Mouse (Mus musculus): ENCODE data around the gene Rbsn. TPM values are rescaled to one million over a fixed set of nuclear protein-coding genes. Genes with fewer than 3 reads are reported as not detected.
A peak's percentile ranks its signal among the peaks of the same experiment; 100 is the strongest.

Rbsn gene
- polyA plus RNA-seq (2015; fragmentation: Nextera tagmentation; extraction: Ambion mirVana): 12.7 and 17.0 TPM in 2 replicates

- H3K9me3 ChIP-seq (ENCODE audit: control insufficient read depth, low read length): no peaks in the 10 kb centered on the region
- ATAC-seq (ENCODE audit: low FRiP score, low TSS enrichment) (peak; percentile 96), DNase-seq (ENCODE audit: low spot score) (peak; percentile 96)
- H3K27me3 ChIP-seq (ENCODE audit: control insufficient read depth, insufficient read depth, low read length): no peaks in the 10 kb centered on the region
- peak within 1 kb of the TSS; percentile 88 for H3K27ac ChIP-seq (replicated peaks)
- H3K4me1 ChIP-seq (replicated peaks; ENCODE audit: control insufficient read depth, insufficient read depth): no peaks in the 10 kb centered on the region
- peak within 1 kb of the TSS; percentile 94 for H3K9ac ChIP-seq (ENCODE audit: low read length)
- peak within 1 kb of the TSS; percentile 72 for H3K4me2 ChIP-seq (replicated peaks; ENCODE audit: low read depth)
- H3K4me3 ChIP-seq (ENCODE audit: low read depth, low read length): peak within 1 kb of the TSS; percentile 94
- TF ChIP-seq EP300 (optimal IDR thresholded peaks at IDR 0.05): no peak
- peak; percentile 44 for TF ChIP-seq CTCF (IDR thresholded peaks at IDR 0.05; ENCODE audit: low read depth)
- H3K36me3 ChIP-seq (ENCODE audit: control insufficient read depth, insufficient read depth, low read length): no peaks in the 10 kb centered on the region
- WGBS: 9% methylated on average over 35 of the region's 35 CpGs
Measured at GRCm38 (mm10) chr6:92214773-92215449, at the start of gene Rbsn. Gene Rbsn, minus strand, starts transcription at chr6:92214925.

- DNase-seq (ENCODE audit: low spot score): no peak
- TF ChIP-seq CTCF (IDR thresholded peaks at IDR 0.05; ENCODE audit: low read depth) (no peak), EP300 (optimal IDR thresholded peaks at IDR 0.05) (no peak)
- no peak for ATAC-seq (ENCODE audit: low FRiP score, low TSS enrichment)
Measured at GRCm38 (mm10) chr6:92261162-92261843, 46.6 kb upstream of the Rbsn start.

GRCm38 (mm10) chr6:92255346-92255745, 40.6 kb upstream of the Rbsn start:
- no peak for TF ChIP-seq EP300 (optimal IDR thresholded peaks at IDR 0.05)
- Histone ChIP-seq H3K27me3 (ENCODE audit: control insufficient read depth, insufficient read depth, low read length) (no peaks in the 10 kb centered on the region), H3K4me1 (replicated peaks; ENCODE audit: control insufficient read depth, insufficient read depth) (no peaks in the 10 kb centered on the region), H3K4me2 (replicated peaks; ENCODE audit: low read depth) (no peak overlapping the region), H3K4me3 (ENCODE audit: low read depth, low read length) (no peak overlapping the region), H3K9me3 (ENCODE audit: control insufficient read depth, low read length) (no peaks in the 10 kb centered on the region), H3K27ac (replicated peaks) (no peak overlapping the region), H3K9ac (ENCODE audit: low read length) (no peak overlapping the region), H3K36me3 (ENCODE audit: control insufficient read depth, insufficient read depth, low read length) (no peaks in the 10 kb centered on the region)
- no peak for ATAC-seq (ENCODE audit: low FRiP score, low TSS enrichment)
- DNase-seq (ENCODE audit: low spot score): no peak

More at GRCm38 (mm10) chr6:92261162-92261843, 46.6 kb upstream of the Rbsn start:
- H3K4me2 ChIP-seq (replicated peaks; ENCODE audit: low read depth): no peak overlapping the region
- H3K27me3 ChIP-seq (ENCODE audit: control insufficient read depth, insufficient read depth, low read length): no peaks in the 10 kb centered on the region
- H3K36me3 ChIP-seq (ENCODE audit: control insufficient read depth, insufficient read depth, low read length): no peaks in the 10 kb centered on the region
- H3K4me1 ChIP-seq (replicated peaks; ENCODE audit: control insufficient read depth, insufficient read depth): no peaks in the 10 kb centered on the region
- no peak overlapping the region for H3K27ac ChIP-seq (replicated peaks)
- WGBS: 63% methylated on average over 4 of the region's 4 CpGs
- H3K9me3 ChIP-seq (ENCODE audit: control insufficient read depth, low read length): no peaks in the 10 kb centered on the region
- H3K4me3 ChIP-seq (ENCODE audit: low read depth, low read length): no peak overlapping the region
- no peak overlapping the region for H3K9ac ChIP-seq (ENCODE audit: low read length)

- DNase-seq (ENCODE audit: low spot score) (no peak), ATAC-seq (ENCODE audit: low FRiP score, low TSS enrichment) (no peak)
- no peaks in the 10 kb centered on the region for H3K4me1 ChIP-seq (replicated peaks; ENCODE audit: control insufficient read depth, insufficient read depth)
- no peaks in the 10 kb centered on the region for H3K27me3 ChIP-seq (ENCODE audit: control insufficient read depth, insufficient read depth, low read length)
- no peak overlapping the region for H3K4me3 ChIP-seq (ENCODE audit: low read depth, low read length)
- H3K27ac ChIP-seq (replicated peaks): no peak overlapping the region
- no peak for TF ChIP-seq CTCF (IDR thresholded peaks at IDR 0.05; ENCODE audit: low read depth)
- TF ChIP-seq EP300 (optimal IDR thresholded peaks at IDR 0.05): no peak
- H3K9ac ChIP-seq (ENCODE audit: low read length): no peak overlapping the region
- WGBS: 59% methylated on average over 3 of the region's 3 CpGs
- H3K36me3 ChIP-seq (ENCODE audit: control insufficient read depth, insufficient read depth, low read length): no peaks in the 10 kb centered on the region
- H3K9me3 ChIP-seq (ENCODE audit: control insufficient read depth, low read length): no peaks in the 10 kb centered on the region
- H3K4me2 ChIP-seq (replicated peaks; ENCODE audit: low read depth): no peak overlapping the region
Measured at GRCm38 (mm10) chr6:92253253-92253870, 38.6 kb upstream of the Rbsn start.

- DNase-seq (ENCODE audit: low spot score) (no peak), ATAC-seq (ENCODE audit: low FRiP score, low TSS enrichment) (no peak)
- Histone ChIP-seq H3K36me3 (ENCODE audit: control insufficient read depth, insufficient read depth, low read length) (no peaks in the 10 kb centered on the region), H3K4me1 (replicated peaks; ENCODE audit: control insufficient read depth, insufficient read depth) (no peaks in the 10 kb centered on the region), H3K27me3 (ENCODE audit: control insufficient read depth, insufficient read depth, low read length) (peaks cover 5% of the 10 kb centered on the region; the same call in 1 of the 2 replicates), H3K9me3 (ENCODE audit: control insufficient read depth, low read length) (no peaks in the 10 kb centered on the region), H3K27ac (replicated peaks) (no peak overlapping the region), H3K4me3 (ENCODE audit: low read depth, low read length) (no peak overlapping the region), H3K9ac (ENCODE audit: low read length) (no peak overlapping the region), H3K4me2 (replicated peaks; ENCODE audit: low read depth) (no peak overlapping the region)
- no peak for TF ChIP-seq CTCF (IDR thresholded peaks at IDR 0.05; ENCODE audit: low read depth)
- TF ChIP-seq EP300 (optimal IDR thresholded peaks at IDR 0.05): no peak
- WGBS: 32% methylated on average over 7 of the region's 7 CpGs
Measured at GRCm38 (mm10) chr6:92247215-92247919, 32.6 kb upstream of the Rbsn start.

All from stomach, postnatal 0 days (tissue).